Mouse (Mus musculus) kidney, embryonic 16.5 days (tissue): ENCODE results near the gene 2610028H24Rik. TPM values are rescaled to one million over a fixed set of nuclear protein-coding genes. Genes with fewer than 3 reads are reported as not detected.

Experiments used
- ATAC-seq: fragments of 200-750 bp; cut with Nextera tagmentation; 2 replicates; pipeline ENCODE4 v1.8.0; 2017; ENCODE audit warnings: moderate TSS enrichment; ENCODE audit not compliant: low FRiP score, low TSS enrichment
- H3K27ac ChIP-seq: fragments of 300-500 bp; sonication (generic); 2 replicates; pipeline ENCODE4 v1.5.1; 2014; ENCODE audit warnings: low read length
- H3K27me3 ChIP-seq: fragments of 300-500 bp; sonication (generic); 2 replicates; pipeline ENCODE4 v1.6.1; 2014; ENCODE audit warnings: low read length, control low read depth, mixed read lengths; ENCODE audit not compliant: insufficient read depth
- H3K36me3 ChIP-seq: fragments of 300-500 bp; sonication (generic); 2 replicates; pipeline ENCODE4 v1.6.1; 2014; ENCODE audit warnings: low read length, control low read depth, mixed read lengths; ENCODE audit not compliant: insufficient read depth
- H3K4me1 ChIP-seq: fragments of 300-500 bp; sonication (generic); 2 replicates; pipeline ENCODE4 v1.6.1; 2014; ENCODE audit warnings: low read length, control low read depth, mixed read lengths; ENCODE audit not compliant: insufficient read depth
- H3K4me2 ChIP-seq: fragments of 300-500 bp; sonication (generic); replicated peaks from 2 replicates; pipeline ENCODE4 v1.6.1; 2014; ENCODE audit warnings: low read depth, low read length
- H3K4me3 ChIP-seq: fragments of 300-500 bp; sonication (generic); 2 replicates; pipeline ENCODE4 v1.5.1; 2014; ENCODE audit warnings: mild to moderate bottlenecking, low read length
- H3K9ac ChIP-seq: fragments of 300-500 bp; sonication (generic); replicated peaks from 2 replicates; pipeline ENCODE4 v1.6.1; 2014; ENCODE audit warnings: low read length
- H3K9me3 ChIP-seq: fragments of 300-500 bp; sonication (generic); 2 replicates; pipeline ENCODE4 v1.6.1; 2016; ENCODE audit warnings: low read length, control low read depth
- WGBS: fragments of 180-500 bp; shearing (Covaris S2); extraction: QIAGEN DNeasy Blood & Tissue Kit; methylation state at CpG from one replicate; pipeline ENCODE4 v1.1.7; 2014; 5-methylcytosine and 5-hydroxymethylcytosine counted together
- polyA plus RNA-seq: library from polyadenylated mRNA; unstranded; fragments of >200 nt; fragmentation: Nextera tagmentation; extraction: Ambion mirVana; gene quantifications from 2 replicates; pipeline ENCODE4 v1.2.1, GENCODE M21; 2015

2610028H24Rik gene
- polyA plus RNA-seq, 1 experiment from 2014 or later: not detected

DNA sequence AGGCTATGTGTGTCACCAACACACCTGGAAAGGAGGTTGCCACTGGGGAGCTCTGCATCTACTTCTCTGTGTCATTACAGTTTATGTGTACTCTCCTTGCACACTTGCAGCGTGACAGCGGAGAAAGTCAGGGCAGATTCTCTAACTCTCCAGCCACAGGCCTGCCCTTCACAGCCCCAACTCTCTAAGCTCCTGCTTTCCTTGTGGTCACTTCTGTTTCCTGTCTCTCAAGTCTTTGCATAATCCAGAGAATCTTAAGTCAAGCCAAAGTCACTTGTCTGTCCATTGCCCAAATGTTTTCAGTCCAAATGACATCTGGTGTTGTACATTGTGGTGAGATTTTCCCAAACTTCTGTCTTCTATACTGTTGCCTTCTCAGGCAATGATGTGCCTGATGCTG lies 37.4 kb downstream of the 2610028H24Rik start:
- no peaks in the 10 kb centered on the region for H3K9me3 ChIP-seq
- H3K4me3 ChIP-seq: no peak overlapping the region
- no peak overlapping the region for H3K4me2 ChIP-seq
- no peak overlapping the region for H3K9ac ChIP-seq
- ATAC-seq: no peak
- H3K27me3 ChIP-seq: no peaks in the 10 kb centered on the region
- no peak overlapping the region for H3K27ac ChIP-seq
- no peaks in the 10 kb centered on the region for H3K4me1 ChIP-seq
- 98% methylated on average over 2 of the region's 2 CpGs for WGBS
- peaks cover 82% of the 10 kb centered on the region for H3K36me3 ChIP-seq

DNA sequence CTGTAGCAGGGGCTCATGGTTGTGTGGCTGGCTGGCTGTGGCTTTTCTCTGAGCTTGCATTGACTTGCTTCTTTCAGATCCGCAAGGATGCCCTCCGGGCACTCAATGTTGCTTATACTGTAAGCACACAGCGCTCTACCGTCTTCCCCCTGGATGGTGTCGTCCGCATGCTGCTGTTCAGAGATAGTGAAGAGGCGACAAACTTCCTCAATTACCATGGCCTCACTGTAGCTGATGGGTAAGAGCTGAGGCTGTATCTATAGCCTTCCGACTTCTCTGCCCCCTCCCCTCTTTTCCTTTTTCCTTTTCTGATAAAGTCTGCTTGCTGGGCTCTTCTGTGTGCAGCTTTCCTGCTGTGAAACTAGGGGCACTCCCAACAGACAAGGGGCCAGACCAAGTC lies 39.4 kb downstream of the 2610028H24Rik start:
- ATAC-seq: no peak
- peaks cover 86% of the 10 kb centered on the region for H3K36me3 ChIP-seq
- 95% methylated on average over 8 of the region's 8 CpGs for WGBS
- H3K9ac ChIP-seq: no peak overlapping the region
- no peak overlapping the region for H3K27ac ChIP-seq
- no peak overlapping the region for H3K4me2 ChIP-seq
- H3K4me3 ChIP-seq: no peak overlapping the region
- no peaks in the 10 kb centered on the region for H3K9me3 ChIP-seq
- no peaks in the 10 kb centered on the region for H3K4me1 ChIP-seq
- H3K27me3 ChIP-seq: no peaks in the 10 kb centered on the region

DNA sequence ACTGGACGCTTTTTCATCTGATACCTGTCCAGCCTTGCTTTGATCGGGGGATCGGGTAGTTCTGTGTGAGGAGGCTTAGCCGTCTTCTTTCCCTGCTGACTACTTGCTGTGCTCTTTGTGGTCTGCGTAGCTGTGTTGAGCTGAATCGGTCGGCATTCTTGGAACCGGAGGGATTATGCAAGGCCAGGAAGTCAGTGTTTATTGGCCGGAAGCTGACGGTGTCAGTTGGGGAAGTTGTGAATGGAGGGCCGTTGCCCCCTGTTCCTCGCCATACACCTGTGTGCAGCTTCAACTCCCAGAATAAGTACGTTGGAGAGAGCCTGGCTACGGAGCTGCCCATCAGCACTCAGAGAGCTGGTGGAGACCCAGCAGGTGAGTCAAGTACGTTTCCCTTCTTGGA lies 40.3 kb downstream of the 2610028H24Rik start:
- H3K27me3 ChIP-seq: no peaks in the 10 kb centered on the region
- no peak for ATAC-seq
- no peak overlapping the region for H3K4me2 ChIP-seq
- H3K9me3 ChIP-seq: no peaks in the 10 kb centered on the region
- H3K27ac ChIP-seq: no peak overlapping the region
- H3K4me3 ChIP-seq: no peak overlapping the region
- H3K36me3 ChIP-seq: peaks cover 86% of the 10 kb centered on the region
- no peaks in the 10 kb centered on the region for H3K4me1 ChIP-seq
- WGBS: 95% methylated on average over 15 of the region's 15 CpGs
- no peak overlapping the region for H3K9ac ChIP-seq

DNA sequence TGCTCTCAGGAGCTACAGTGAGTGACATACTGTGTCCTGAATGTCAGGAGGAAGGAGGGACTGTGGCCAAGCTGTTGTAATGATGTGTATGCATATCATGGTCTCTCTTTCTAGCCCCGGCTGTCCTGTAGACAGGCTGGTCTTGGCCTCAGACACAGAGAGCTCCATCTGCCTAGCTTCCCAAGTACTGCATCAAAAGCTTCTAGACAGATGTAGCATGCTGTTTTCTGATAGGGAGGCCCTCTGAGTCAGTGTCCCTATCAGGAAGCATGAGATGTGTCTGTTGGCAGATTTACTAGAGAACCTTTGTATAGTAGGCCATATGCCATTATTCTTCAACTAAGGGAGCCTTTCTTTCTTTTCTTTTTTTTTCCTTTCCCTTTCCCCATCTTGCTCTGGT lies 44.6 kb downstream of the 2610028H24Rik start:
- no peaks in the 10 kb centered on the region for H3K27me3 ChIP-seq
- H3K4me1 ChIP-seq: no peaks in the 10 kb centered on the region
- peaks cover 75% of the 10 kb centered on the region for H3K36me3 ChIP-seq
- H3K4me3 ChIP-seq: no peak overlapping the region
- ATAC-seq: no peak
- no peak overlapping the region for H3K9ac ChIP-seq
- no peaks in the 10 kb centered on the region for H3K9me3 ChIP-seq
- H3K27ac ChIP-seq: no peak overlapping the region
- 79% methylated on average over 1 of the region's 1 CpGs for WGBS
- no peak overlapping the region for H3K4me2 ChIP-seq

DNA sequence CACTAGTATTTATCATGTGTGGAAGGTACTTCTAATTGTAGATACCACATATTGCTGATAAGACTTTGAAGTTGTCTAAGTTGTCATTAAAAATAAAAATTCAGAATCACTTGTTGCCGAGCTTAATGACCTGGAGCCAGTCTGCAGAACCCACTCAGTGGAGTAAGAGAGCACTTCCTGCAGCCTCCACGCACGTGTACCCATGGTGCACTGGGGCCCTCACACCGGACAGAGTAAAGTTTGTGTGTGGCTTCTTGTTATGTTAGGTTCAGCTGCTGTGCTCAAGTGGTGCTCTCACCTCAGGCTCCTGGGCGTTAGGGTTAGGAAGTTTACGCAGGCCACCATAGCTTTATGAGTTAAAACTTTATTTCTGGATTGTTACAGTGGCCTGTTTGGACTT lies 46.6 kb downstream of the 2610028H24Rik start:
- Histone ChIP-seq H3K27ac (no peak overlapping the region), H3K36me3 (peaks cover 72% of the 10 kb centered on the region), H3K27me3 (no peaks in the 10 kb centered on the region), H3K9me3 (no peaks in the 10 kb centered on the region), H3K4me3 (no peak overlapping the region), H3K4me1 (no peaks in the 10 kb centered on the region), H3K4me2 (no peak overlapping the region), H3K9ac (no peak overlapping the region)
- 88% methylated on average over 6 of the region's 6 CpGs for WGBS
- no peak for ATAC-seq

DNA sequence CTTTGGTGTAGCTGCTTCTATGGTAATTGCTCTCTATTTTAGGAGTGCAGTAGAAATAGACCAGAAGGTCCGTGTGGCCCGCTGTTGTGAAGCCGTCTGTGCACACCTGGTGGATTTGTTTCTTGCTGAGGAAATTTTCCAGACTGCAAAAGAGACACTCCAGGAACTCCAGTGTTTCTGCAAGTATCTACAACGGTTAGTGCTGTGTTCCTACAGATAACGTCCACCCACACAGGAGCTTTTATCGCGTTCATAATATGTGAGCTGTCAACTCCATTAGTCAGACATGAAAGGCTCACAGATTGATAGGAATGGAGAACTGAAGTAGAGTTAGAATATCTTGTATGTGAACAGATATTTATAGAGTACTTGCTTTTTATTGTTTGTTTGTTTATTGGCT lies 47.5 kb downstream of the 2610028H24Rik start:
- Histone ChIP-seq H3K27me3 (no peaks in the 10 kb centered on the region), H3K9ac (no peak overlapping the region), H3K4me2 (no peak overlapping the region), H3K27ac (no peak overlapping the region), H3K4me1 (no peaks in the 10 kb centered on the region), H3K9me3 (no peaks in the 10 kb centered on the region), H3K36me3 (peaks cover 68% of the 10 kb centered on the region), H3K4me3 (no peak overlapping the region)
- no peak for ATAC-seq
- 94% methylated on average over 7 of the region's 7 CpGs for WGBS

DNA sequence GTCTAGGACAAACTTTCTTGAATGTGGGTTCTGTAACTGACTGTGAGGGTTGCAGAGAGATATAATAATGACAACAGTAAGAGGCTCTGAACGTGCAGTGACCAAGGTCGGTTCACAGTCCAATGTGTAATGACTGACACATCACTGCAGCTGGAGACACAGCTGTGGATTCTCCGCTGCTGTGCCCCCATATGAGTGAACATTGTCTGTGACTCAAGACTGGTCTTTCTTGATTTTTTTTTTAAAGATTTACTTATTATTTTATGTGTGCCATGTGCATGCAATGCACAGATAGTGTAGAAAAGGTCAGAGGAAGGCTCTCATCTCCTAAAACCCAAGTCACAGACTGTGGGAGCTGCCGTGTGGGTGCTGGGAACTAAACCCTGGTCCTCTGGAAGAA lies 48.6 kb downstream of the 2610028H24Rik start:
- H3K4me2 ChIP-seq: no peak overlapping the region
- H3K9me3 ChIP-seq: no peaks in the 10 kb centered on the region
- no peak overlapping the region for H3K9ac ChIP-seq
- H3K4me3 ChIP-seq: no peak overlapping the region
- WGBS: 90% methylated on average over 4 of the region's 4 CpGs
- H3K27ac ChIP-seq: no peak overlapping the region
- H3K36me3 ChIP-seq: peaks cover 71% of the 10 kb centered on the region
- ATAC-seq: no peak
- H3K27me3 ChIP-seq: no peaks in the 10 kb centered on the region
- no peaks in the 10 kb centered on the region for H3K4me1 ChIP-seq

DNA sequence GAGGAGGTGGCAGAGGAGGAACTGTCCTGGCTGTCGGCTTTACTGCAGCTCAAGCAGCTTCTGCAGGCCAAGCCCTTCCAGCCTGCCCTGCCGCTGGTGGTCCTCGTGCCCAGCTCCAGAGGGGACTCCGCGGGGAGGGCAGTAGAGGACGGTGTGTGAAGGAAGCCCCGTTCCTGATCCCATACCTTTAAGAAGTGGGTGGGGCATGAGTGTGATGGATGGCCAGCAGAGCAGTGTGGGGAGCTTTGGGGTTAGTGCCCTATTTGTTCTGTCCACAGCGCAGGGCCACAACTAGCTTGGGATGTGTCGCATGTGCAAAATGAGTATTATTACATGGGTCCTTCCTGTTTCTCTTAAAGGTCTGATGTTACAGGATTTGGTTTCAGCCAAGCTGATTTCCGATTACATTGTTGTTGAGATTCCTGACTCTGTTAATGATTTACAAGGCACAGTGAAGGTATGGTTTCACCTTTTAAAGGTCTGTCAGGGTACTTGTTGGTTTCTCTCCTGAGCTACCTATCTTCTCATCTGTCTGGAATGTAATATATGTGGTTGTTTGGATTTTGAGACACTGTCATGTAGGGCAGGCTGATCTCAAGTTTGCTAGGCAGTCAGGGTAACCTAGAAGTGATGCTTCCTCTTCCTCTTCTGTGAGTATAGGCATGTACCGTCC lies 55.5 kb downstream of the 2610028H24Rik start:
- H3K27me3 ChIP-seq: no peaks in the 10 kb centered on the region
- no peak overlapping the region for H3K4me3 ChIP-seq
- H3K36me3 ChIP-seq: peaks cover 68% of the 10 kb centered on the region
- no peak for ATAC-seq
- no peak overlapping the region for H3K4me2 ChIP-seq
- no peak overlapping the region for H3K9ac ChIP-seq
- H3K9me3 ChIP-seq: no peaks in the 10 kb centered on the region
- no peak overlapping the region for H3K27ac ChIP-seq
- H3K4me1 ChIP-seq: no peaks in the 10 kb centered on the region
- 74% methylated on average over 11 of the region's 11 CpGs for WGBS

DNA sequence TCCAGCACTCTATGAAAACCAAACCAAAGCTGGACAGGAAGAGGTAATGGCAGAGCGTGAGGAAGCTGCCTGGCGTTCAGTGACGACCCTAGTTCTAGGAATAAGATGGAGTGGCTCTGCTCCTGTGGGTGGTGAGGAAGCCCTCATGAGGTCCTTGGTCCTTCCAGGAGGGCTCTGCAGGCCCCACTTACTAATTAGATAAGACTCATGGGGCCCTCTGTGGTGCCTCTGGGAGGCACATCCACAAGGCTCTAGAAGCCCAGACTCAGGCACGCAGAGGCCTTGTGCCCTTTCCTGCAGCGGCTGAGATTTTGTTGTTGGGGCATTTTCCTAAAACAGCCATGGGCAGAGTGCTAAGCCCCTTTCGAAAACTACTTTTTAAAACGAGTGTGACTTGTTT lies 57.0 kb downstream of the 2610028H24Rik start:
- Histone ChIP-seq H3K4me2 (no peak overlapping the region), H3K9ac (no peak overlapping the region), H3K9me3 (no peaks in the 10 kb centered on the region), H3K27me3 (no peaks in the 10 kb centered on the region), H3K27ac (no peak overlapping the region), H3K36me3 (peaks cover 66% of the 10 kb centered on the region), H3K4me3 (no peak overlapping the region), H3K4me1 (no peaks in the 10 kb centered on the region)
- no peak for ATAC-seq
- WGBS: 90% methylated on average over 7 of the region's 7 CpGs
